Mouse (Mus musculus): ENCODE results near the gene Six2.

DNA sequence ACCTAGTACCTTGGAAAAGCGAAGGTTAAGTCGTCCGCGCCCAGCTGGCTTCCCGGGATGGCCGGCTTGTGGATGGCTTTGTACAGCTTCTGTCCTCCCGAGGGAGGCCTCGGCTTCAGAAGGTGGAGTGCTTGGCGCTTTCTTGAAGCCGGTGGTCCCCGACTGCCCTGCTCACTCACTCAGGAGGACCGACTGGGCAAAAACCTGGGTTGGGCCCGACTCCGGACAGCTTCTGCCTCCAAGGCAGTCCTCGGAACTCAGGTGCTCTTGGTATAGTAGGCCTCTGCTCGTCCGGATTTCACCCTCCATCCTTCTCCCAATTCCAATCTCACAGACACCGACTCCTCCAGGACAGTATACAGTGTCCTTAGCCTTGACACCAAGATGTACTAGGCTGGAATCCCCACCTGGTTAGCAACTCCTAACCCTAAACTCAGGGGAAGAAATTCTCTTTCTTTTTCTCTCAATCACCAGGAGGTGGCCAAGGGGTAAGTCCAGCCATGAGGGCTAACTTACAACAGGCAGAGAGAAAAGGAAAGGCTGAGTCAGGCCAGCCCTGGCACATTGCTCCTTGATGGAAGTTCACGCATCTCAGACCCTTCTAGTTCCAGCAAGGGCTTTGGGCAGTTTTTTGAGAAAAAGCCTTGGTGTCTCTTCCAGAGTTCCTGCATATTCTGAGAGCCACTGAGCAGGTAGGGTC, 7.1 kb downstream of the Six2 start:
- TF ChIP-seq CTCF (IDR thresholded peaks at IDR 0.05; ENCODE audit: extremely low read depth, insufficient read depth, insufficient read length, insufficient replicate concordance) = no peak
- no peak for TF ChIP-seq POLR2A (IDR thresholded peaks at IDR 0.05; ENCODE audit: low read depth, low read length)
